Mouse (Mus musculus) frontal cortex, postnatal 25 days (tissue): ENCODE measurements around the gene Fryl.
"Not testable (repeated sequence)": the region's sequence is repeated elsewhere in the genome, so short reads cannot be mapped to it uniquely, and the experiment has no call there.

Source experiments
- DNase-seq, 2 experiments: peaks; one replicate each; pipeline ENCODE4 v3.0.0; 2022; ENCODE audit warnings: low spot score in 2 of 2

Gene Fryl

GRCm38 (mm10) chr5:73102342-73102989 is 154.0 kb downstream of the Fryl start:
- no peak for DNase-seq

GRCm38 (mm10) chr5:73092236-73092635 is 164.2 kb downstream of the Fryl start:
- DNase-seq = no peak

GRCm38 (mm10) chr5:73089158-73089557 is 167.3 kb downstream of the Fryl start:
- DNase-seq = no peak

GRCm38 (mm10) chr5:73081496-73081895 is 174.9 kb downstream of the Fryl start:
- DNase-seq = no peak

GRCm38 (mm10) chr5:73079801-73080200 is 176.6 kb downstream of the Fryl start:
- no peak for DNase-seq

GRCm38 (mm10) chr5:73071319-73071718 is 185.1 kb downstream of the Fryl start:
- peak; percentile 44 to 76 for DNase-seq

DNA sequence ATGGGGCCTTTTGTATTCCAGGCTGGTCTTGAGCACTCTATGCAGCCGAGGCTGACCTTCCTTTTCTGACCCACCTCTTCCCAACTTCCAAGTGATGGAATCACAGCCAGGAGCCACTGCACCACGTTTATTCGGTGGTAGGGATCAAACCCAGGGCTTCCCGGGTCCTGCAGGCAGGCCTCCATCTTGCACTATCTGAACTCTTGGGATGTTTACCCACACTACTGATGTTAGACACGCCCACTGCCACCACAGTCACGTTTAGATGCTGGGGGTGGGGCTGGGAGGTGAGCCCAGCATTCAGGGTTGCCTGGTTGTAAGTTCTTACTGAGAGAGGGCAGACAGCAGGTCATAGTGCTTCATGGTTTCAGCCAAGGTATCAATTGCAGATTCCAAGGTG is 189.5 kb downstream of the Fryl start:
- no peak for DNase-seq

- no peak for DNase-seq
Observed at GRCm38 (mm10) chr5:73063768-73064669, 192.4 kb downstream of the Fryl start.

GRCm38 (mm10) chr5:73061506-73062155 is 194.8 kb downstream of the Fryl start:
- DNase-seq = no peak

DNA sequence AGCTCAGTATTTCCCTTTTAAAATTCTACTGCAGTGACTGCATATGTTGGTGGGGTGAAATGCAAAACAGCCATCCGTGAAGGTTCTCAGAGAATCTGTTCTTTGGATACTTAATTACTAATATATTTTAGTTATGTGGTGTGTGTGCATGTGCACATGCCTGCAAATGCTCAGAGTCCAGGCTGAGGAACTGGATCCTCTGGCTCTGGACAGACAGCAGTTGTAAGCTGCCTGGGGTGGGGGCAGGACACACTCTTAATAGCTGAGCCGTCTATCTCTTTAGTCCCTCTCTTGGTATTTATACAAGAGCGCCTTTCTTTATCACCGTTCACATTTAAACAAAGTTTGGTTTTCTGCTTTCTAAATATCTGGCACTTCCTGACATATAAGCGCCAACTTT is 199.5 kb downstream of the Fryl start:
- DNase-seq = no peak

- DNase-seq = no peak
Observed at GRCm38 (mm10) chr5:73056457-73056856, 200.0 kb downstream of the Fryl start.

- no peak for DNase-seq
Observed at GRCm38 (mm10) chr5:73053933-73054332, 202.5 kb downstream of the Fryl start.

- no peak for DNase-seq
Observed at GRCm38 (mm10) chr5:73047651-73048245, 208.7 kb downstream of the Fryl start.

DNA sequence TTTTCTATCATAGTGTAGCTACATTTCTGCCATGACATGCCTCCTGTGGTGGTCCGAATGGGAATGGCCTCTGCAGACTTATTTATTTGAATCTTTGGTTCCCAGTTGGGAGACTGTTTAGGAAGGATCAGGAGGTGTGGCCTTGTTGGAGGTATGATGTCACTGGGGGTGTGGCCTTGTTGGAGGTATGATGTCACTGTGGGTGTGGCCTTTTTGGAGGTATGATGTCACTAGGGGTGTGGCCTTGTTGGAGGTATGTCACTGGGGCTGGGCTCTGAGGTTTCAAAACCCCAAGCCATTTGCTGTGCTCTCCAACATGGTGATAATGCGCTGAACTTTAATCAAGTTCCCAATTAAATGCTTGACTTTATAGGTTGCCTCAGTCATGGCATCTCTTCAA is 212.4 kb downstream of the Fryl start:
- DNase-seq = no peak

DNA sequence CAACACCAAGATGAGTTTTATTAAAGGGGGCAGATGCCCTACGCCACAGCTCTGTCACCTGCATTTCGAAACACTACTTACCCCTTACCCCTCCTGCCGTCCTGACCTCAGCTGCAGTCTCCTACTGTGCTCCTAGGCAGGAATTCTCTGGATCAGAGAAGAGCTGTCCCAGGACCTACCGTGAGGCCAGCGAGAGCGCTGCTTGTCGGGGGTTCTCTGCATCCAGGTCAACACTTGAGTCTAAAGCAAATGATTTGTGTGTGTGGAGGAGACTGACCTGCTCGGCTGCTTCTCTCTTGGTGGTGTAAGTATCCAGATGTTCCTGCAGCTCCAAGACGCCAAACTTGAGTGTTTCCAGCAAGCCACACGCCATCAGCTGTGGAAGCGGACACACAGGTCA is 223.9 kb downstream of the Fryl start:
- DNase-seq = no peak

- DNase-seq = no peak
Observed at GRCm38 (mm10) chr5:73028646-73029045, 227.8 kb downstream of the Fryl start.

DNA sequence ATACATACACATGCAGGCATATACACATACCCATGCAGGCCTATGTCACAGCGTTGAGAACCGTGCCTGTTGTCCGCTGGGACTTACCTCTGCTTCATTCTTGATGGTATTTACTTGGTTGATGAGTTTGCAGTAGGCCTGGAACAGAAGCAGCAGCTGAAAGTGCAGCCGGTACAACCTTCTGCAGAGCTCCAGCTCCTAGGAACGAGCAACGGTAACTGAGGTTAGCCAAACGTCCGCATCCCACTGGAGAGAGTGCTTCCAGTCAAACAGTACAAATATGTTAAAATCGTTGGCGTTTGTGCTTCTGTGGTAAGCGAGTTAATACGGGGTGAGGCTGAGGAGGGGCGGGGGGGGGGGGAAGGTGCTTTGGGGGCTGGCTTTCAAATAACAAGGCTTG is 232.6 kb downstream of the Fryl start:
- no peak for DNase-seq

GRCm38 (mm10) chr5:73014745-73015144 is 241.7 kb downstream of the Fryl start:
- DNase-seq = no peak

GRCm38 (mm10) chr5:73013611-73014287 is 242.7 kb downstream of the Fryl start:
- DNase-seq = not testable (repeated sequence)

GRCm38 (mm10) chr5:73012884-73013610 is 243.4 kb downstream of the Fryl start:
- not testable (repeated sequence) for DNase-seq

DNA sequence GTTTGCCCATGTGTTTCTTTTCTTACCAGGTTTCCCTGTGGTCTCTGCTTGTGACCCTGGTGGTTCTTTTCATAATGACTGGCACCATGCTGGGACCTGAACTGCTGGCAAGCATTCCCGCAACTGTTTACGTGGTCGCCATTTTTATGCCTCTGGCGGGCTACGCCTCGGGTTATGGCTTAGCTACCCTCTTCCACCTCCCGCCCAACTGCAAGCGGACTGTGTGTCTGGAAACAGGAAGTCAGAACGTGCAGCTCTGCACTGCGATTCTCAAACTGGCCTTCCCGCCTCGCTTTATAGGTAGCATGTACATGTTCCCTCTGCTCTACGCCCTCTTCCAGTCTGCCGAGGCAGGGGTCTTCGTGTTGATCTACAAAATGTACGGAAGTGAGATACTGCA is 244.6 kb downstream of the Fryl start:
- not testable (repeated sequence) for DNase-seq
